Mouse (Mus musculus): Measurements from ENCODE around the gene Tex19.1. TPM values are rescaled to one million over a fixed set of nuclear protein-coding genes. Genes with fewer than 3 reads are reported as not detected.

Tex19.1 gene
- polyA plus RNA-seq, 1 experiment from 2014 or later = 0.10 TPM

DNA sequence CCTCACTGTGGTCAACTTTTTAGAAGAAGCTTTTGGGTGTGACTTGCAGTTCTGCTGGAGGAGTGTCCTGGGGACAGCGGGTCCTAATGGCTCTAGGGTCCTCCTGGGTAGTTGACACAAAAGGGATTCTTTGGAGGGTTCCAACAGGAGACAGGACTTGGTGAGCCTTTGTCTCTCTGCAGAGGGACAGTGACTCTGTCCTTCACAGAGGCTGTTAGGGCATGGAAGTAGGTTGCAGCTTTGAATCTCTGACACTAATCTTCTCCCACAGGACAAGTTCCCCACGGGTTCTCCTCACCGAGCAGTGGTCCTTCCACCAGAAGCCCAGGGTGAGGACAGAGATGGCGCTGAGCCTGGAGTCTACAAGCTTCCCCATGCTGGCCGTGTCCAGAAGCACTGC, 14.0 kb downstream of the Tex19.1 start, which contains the start of gene Uts2r:
Uts2r (plus strand) TSS at position 301 of the 400 bp plus-strand sequence.
- Histone ChIP-seq H3K4me3 (no peak within 1 kb of the TSS), H3K4me1 (peaks cover 21% of the 10 kb centered on the region), H3K27me3 (ENCODE audit: insufficient read depth, poor library complexity, severe bottlenecking) (peaks cover 48% of the 10 kb centered on the region), H3K9me3 (no peaks in the 10 kb centered on the region), H3K36me3 (no peaks in the 10 kb centered on the region), H3K27ac (no peak within 1 kb of the TSS)
- WGBS = 86% methylated on average over 5 of the region's 5 CpGs
- no peak for DNase-seq (ENCODE audit: low spot score)

DNA sequence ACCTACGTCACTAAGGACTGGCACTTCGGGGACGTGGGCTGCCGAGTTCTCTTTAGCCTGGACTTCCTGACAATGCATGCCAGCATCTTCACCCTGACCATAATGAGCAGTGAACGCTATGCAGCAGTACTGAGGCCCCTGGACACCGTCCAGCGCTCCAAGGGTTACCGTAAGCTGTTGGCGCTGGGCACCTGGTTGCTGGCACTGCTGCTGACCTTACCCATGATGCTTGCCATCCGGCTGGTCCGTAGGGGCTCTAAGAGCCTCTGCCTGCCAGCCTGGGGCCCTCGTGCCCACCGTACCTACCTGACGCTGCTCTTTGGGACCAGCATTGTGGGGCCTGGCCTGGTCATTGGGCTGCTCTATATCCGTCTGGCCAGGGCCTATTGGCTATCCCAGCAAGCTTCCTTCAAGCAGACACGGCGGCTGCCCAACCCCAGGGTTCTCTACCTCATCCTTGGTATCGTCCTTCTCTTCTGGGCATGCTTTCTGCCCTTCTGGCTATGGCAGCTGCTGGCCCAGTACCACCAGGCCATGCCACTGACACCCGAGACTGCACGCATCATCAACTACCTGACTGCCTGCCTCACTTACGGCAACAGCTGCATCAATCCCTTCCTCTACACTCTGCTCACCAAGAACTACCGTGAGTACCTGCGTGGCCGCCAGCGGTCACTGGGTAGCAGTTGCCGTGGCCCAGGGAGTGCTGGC, 14.8 kb downstream of the Tex19.1 start:
- DNase-seq (ENCODE audit: low spot score) = no peak
- H3K36me3 ChIP-seq = no peaks in the 10 kb centered on the region
- no peaks in the 10 kb centered on the region for H3K9me3 ChIP-seq
- peaks cover 21% of the 10 kb centered on the region for H3K4me1 ChIP-seq
- peaks cover 40% of the 10 kb centered on the region for H3K27me3 ChIP-seq (ENCODE audit: insufficient read depth, poor library complexity, severe bottlenecking)
- no peak overlapping the region for H3K4me3 ChIP-seq
- H3K27ac ChIP-seq = no peak overlapping the region
- WGBS = 91% methylated on average over 26 of the region's 26 CpGs

DNA sequence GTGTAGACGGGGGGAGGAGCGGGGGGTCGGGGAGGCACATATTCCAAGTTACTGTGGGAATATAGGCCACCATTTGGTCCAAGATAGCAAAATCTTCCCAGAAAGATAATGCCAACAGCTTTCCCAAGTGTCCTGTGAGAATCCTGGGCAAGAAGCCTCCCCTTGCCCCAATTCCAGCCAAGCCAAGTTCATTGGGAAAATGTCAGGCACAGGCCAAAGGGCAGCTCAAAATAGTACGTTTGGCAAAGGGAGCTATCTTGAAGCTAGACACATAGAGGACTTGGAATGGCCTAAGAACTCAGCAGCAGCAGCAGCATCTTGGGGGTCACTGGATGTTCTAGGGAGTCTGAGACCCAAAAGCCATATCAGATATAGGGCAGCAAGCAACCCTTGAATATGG, 17.8 kb downstream of the Tex19.1 start:
- no peaks in the 10 kb centered on the region for H3K36me3 ChIP-seq
- peaks cover 9% of the 10 kb centered on the region for H3K4me1 ChIP-seq
- 81% methylated on average over 4 of the region's 4 CpGs for WGBS
- no peaks in the 10 kb centered on the region for H3K9me3 ChIP-seq
- peaks cover 13% of the 10 kb centered on the region for H3K27me3 ChIP-seq (ENCODE audit: insufficient read depth, poor library complexity, severe bottlenecking)
- no peak overlapping the region for H3K4me3 ChIP-seq
- no peak for DNase-seq (ENCODE audit: low spot score)
- H3K27ac ChIP-seq = no peak overlapping the region

DNA sequence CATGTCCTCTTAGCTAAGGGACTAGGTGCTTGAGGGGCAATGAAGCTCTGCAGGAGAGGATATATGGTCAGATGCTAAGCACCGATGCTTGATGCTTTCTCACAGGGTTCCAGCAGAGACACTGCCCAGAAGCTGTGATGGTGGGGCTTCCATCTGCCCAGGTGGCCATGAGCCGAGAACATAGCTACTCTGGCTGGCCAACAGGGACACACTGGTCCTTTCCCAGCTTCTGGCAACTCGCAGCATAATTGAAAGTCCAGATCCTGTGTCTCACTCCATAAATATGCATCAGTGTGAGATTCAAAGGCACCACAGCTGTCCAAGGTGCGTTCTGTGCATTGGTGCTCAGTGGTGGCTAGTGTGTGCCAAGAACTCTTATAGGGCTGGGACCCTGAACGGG, 27.3 kb downstream of the Tex19.1 start:
- Histone ChIP-seq H3K4me3 (no peak overlapping the region), H3K27ac (no peak overlapping the region), H3K9me3 (no peaks in the 10 kb centered on the region), H3K4me1 (peaks cover 20% of the 10 kb centered on the region), H3K27me3 (ENCODE audit: insufficient read depth, poor library complexity, severe bottlenecking) (no peaks in the 10 kb centered on the region), H3K36me3 (no peaks in the 10 kb centered on the region)
- DNase-seq (ENCODE audit: low spot score) = no peak
- WGBS = 84% methylated on average over 5 of the region's 5 CpGs

DNA sequence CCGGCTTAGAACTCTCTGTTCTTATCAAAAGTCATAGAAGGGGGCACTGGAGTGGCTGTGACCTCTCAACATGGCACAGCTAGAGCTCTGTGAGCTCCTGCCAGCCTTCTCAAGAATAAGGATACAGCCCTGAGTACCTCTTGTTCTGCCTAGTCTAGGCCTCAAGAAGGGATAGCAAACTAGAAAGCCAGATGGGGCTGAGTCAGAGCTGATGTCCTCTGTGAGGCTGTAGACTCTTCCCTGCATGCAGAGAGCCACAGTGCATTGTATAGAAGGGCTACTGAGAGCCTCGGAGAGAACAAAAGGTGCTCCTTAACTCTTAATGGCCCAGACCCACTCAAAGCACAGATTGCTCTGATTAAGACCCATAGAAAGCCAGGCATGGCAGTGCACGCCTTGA, 28.3 kb downstream of the Tex19.1 start:
- peaks cover 20% of the 10 kb centered on the region for H3K4me1 ChIP-seq
- no peak overlapping the region for H3K27ac ChIP-seq
- no peak overlapping the region for H3K4me3 ChIP-seq
- no peaks in the 10 kb centered on the region for H3K9me3 ChIP-seq
- WGBS = 51% methylated on average over 3 of the region's 3 CpGs
- H3K27me3 ChIP-seq (ENCODE audit: insufficient read depth, poor library complexity, severe bottlenecking) = no peaks in the 10 kb centered on the region
- no peak for DNase-seq (ENCODE audit: low spot score)
- H3K36me3 ChIP-seq = no peaks in the 10 kb centered on the region

DNA sequence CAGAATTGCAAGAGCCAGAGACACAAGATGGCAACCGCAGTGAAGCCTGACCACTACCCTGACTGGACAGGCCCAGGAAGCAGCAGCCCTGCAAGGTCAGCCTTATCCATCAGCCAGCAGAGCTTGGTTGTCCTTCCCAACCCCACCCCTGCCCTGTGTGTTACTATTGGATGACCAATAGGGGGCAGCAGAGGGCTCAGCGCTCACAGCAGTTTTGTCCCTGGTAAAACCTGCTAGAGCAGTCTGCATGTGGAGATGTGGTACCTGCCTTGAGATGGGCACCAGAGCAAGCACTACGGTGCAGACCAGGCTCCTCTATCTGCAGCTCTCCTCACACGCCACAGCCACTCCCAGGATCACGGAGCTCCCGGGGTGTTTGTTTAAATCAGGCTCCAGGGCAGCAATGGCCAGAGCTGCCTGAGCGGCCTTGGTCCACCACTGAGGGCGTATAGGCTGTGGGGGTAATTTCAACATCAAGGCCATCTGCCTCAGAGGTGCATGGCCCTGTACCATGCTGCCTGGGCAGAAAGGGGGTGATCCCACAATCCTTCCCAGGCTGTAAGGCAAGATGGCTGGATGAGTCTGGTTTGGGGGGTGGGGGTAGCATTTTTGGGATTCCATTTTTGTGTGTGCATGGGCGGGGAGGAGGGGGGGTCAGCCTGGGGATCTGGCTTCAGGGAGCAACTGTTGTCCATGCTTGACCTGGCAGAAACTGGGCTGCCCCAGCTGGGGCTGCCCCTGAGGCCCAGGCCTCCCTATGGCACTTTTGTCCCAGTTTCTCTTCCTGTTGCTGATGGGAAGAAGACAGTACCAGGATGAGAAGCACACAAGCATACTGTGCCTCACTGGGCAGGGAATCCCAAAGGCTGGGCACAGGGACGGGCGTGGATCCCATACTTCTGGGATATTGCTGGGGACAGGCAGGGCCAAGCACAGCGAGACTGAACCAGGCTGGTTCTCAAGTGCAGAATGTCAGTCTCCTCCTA, 30.6 kb downstream of the Tex19.1 start:
- no peak overlapping the region for H3K27ac ChIP-seq
- 50% methylated on average over 12 of the region's 12 CpGs for WGBS

DNA sequence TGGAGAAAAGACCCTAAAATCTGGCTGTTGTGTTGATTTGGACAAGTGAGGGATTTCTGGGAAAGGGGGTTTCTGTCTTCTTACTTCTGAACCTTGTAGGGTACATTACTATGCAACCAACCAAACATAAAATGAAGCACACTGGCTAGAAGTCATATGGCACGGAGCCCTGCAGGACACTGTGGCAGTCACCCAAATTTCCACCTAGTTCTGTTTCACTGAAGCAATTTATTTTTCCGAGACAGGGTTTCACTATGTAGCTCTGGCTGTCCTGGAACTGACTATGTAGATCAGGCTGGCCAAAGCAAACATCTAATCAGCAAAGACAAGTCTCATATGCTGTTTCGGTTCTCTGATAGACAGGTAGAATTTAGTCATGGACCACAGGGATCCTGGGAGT, 43.7 kb downstream of the Tex19.1 start:
- no peak overlapping the region for H3K4me3 ChIP-seq
- no peak for DNase-seq (ENCODE audit: low spot score)
- H3K36me3 ChIP-seq = peaks cover 6% of the 10 kb centered on the region; the same call in 1 of the 2 replicates
- no peak overlapping the region for H3K27ac ChIP-seq
- no peaks in the 10 kb centered on the region for H3K9me3 ChIP-seq
- H3K4me1 ChIP-seq = no peaks in the 10 kb centered on the region
- H3K27me3 ChIP-seq (ENCODE audit: insufficient read depth, poor library complexity, severe bottlenecking) = no peaks in the 10 kb centered on the region
- 76% methylated on average over 3 of the region's 3 CpGs for WGBS

More for the DNA sequence above, 30.6 kb downstream of the Tex19.1 start:
- Histone ChIP-seq H3K4me3 (no peak overlapping the region), H3K36me3 (peaks cover 5% of the 10 kb centered on the region; the same call in 1 of the 2 replicates), H3K27me3 (ENCODE audit: insufficient read depth, poor library complexity, severe bottlenecking) (no peaks in the 10 kb centered on the region), H3K4me1 (peaks cover 20% of the 10 kb centered on the region), H3K9me3 (no peaks in the 10 kb centered on the region)
- DNase-seq (ENCODE audit: low spot score) = peak; percentile 82

DNA sequence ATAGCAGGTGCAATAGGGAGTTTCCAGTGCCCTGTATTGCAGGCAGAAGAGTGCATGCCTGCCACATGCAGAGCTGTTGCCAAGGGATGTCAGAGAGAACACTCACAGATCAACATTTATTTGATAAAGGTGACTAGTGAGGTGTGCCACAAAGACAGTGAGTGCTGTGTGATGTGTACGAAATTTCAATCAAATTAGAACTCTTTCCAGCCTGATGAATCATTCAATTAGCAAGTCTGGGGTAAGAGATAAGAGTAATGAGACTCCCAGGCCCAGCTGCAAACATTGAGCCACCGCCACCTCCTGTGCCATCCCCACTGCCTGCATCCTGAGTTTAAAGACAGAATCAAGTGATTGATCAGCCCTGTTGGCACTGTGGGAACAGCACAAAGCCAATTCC, 46.8 kb downstream of the Tex19.1 start:
- no peak overlapping the region for H3K27ac ChIP-seq
- no peak for DNase-seq (ENCODE audit: low spot score)
- 0 out of 2 replicates have a peak, but pooled peaks cover 8% of the 10 kb centered on the region for H3K36me3 ChIP-seq
- H3K4me3 ChIP-seq = no peak overlapping the region
- H3K9me3 ChIP-seq = no peaks in the 10 kb centered on the region
- H3K4me1 ChIP-seq = no peaks in the 10 kb centered on the region
- H3K27me3 ChIP-seq (ENCODE audit: insufficient read depth, poor library complexity, severe bottlenecking) = no peaks in the 10 kb centered on the region
- WGBS = 57% methylated on average over 2 of the region's 2 CpGs

DNA sequence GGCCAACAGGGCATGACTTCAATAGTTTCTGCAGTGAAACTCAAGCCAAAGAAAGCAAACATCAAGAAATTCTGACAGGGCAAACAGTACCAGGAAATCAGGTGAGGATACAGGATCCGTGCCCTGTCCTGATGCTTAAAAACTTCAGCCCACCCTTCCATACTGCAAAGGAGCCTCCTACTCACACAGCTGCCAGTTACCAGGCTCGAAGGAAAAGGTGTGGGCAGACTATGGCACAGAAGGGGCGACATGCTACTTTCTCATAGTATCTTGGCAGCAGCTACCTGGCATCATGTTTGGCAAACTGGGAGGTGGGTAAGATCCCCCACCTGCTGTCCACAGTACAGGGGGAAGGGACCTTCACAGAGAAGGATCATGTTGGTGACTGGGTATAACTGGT, 47.5 kb downstream of the Tex19.1 start:
- Histone ChIP-seq H3K27ac (no peak overlapping the region), H3K36me3 (0 out of 2 replicates have a peak, but pooled peaks cover 8% of the 10 kb centered on the region), H3K9me3 (no peaks in the 10 kb centered on the region), H3K4me3 (no peak overlapping the region), H3K4me1 (no peaks in the 10 kb centered on the region), H3K27me3 (ENCODE audit: insufficient read depth, poor library complexity, severe bottlenecking) (no peaks in the 10 kb centered on the region)
- no peak for DNase-seq (ENCODE audit: low spot score)
- 75% methylated on average over 3 of the region's 3 CpGs for WGBS

Other genes starting within 250 kb of the Tex19.1 start
- 6.0 and 6.5 TPM in 2 replicates for gene Ccdc57, start 213.3 kb upstream of the Tex19.1 start, polyA plus RNA-seq (2016; fragmentation: Nextera tagmentation; extraction: Ambion mirVana)
- 416 and 440 TPM in 2 replicates for gene Slc16a3, start 197.7 kb upstream of the Tex19.1 start, polyA plus RNA-seq (2016; fragmentation: Nextera tagmentation; extraction: Ambion mirVana)
- 85.2 and 99.8 TPM in 2 replicates for gene Csnk1d, start 154.8 kb upstream of the Tex19.1 start, polyA plus RNA-seq (2016; fragmentation: Nextera tagmentation; extraction: Ambion mirVana)
- gene Cd7, start 106.7 kb upstream of the Tex19.1 start, polyA plus RNA-seq (2016; fragmentation: Nextera tagmentation; extraction: Ambion mirVana) = not detected in 2 replicates
- gene Sectm1b, start 82.6 kb upstream of the Tex19.1 start, polyA plus RNA-seq (2016; fragmentation: Nextera tagmentation; extraction: Ambion mirVana) = not detected in 2 replicates
- not detected in 2 replicates for gene Sectm1a, start 64.9 kb upstream of the Tex19.1 start, polyA plus RNA-seq (2016; fragmentation: Nextera tagmentation; extraction: Ambion mirVana)
- not detected in 2 replicates for gene Tex19.2, start 27.5 kb upstream of the Tex19.1 start, polyA plus RNA-seq (2016; fragmentation: Nextera tagmentation; extraction: Ambion mirVana)
- gene Uts2r, start 14.1 kb downstream of the Tex19.1 start, polyA plus RNA-seq (2016; fragmentation: Nextera tagmentation; extraction: Ambion mirVana) = 0.08 TPM in 1 of 2 replicates, not detected in the other
- gene Hexdc, start 58.3 kb downstream of the Tex19.1 start, polyA plus RNA-seq (2016; fragmentation: Nextera tagmentation; extraction: Ambion mirVana) = 5.3 and 7.6 TPM in 2 replicates
- 29.1 and 29.8 TPM in 2 replicates for gene Ogfod3, start 58.6 kb downstream of the Tex19.1 start, polyA plus RNA-seq (2016; fragmentation: Nextera tagmentation; extraction: Ambion mirVana)
- gene Cybc1, start 83.2 kb downstream of the Tex19.1 start, polyA plus RNA-seq (2016; fragmentation: Nextera tagmentation; extraction: Ambion mirVana) = 22.9 and 28.0 TPM in 2 replicates
- gene Narf, start 91.1 kb downstream of the Tex19.1 start, polyA plus RNA-seq (2016; fragmentation: Nextera tagmentation; extraction: Ambion mirVana) = 48.6 and 60.0 TPM in 2 replicates
- gene Foxk2, start 113.8 kb downstream of the Tex19.1 start, polyA plus RNA-seq (2016; fragmentation: Nextera tagmentation; extraction: Ambion mirVana) = 6.5 and 9.3 TPM in 2 replicates
- gene Wdr45b, start 208.3 kb downstream of the Tex19.1 start, polyA plus RNA-seq (2016; fragmentation: Nextera tagmentation; extraction: Ambion mirVana) = 85.9 and 90.0 TPM in 2 replicates
- 1.8 and 3.7 TPM in 2 replicates for gene Rab40b, start 242.1 kb downstream of the Tex19.1 start, polyA plus RNA-seq (2016; fragmentation: Nextera tagmentation; extraction: Ambion mirVana)